Mouse (Mus musculus): ENCODE measurements at regions not wholly inside any gene's neighbourhood (a gene's known extent, or its start where the extent isn't known, plus 50 kb on each side); places are given as distances from the start of the nearest gene placed in this dataset.

DNA sequence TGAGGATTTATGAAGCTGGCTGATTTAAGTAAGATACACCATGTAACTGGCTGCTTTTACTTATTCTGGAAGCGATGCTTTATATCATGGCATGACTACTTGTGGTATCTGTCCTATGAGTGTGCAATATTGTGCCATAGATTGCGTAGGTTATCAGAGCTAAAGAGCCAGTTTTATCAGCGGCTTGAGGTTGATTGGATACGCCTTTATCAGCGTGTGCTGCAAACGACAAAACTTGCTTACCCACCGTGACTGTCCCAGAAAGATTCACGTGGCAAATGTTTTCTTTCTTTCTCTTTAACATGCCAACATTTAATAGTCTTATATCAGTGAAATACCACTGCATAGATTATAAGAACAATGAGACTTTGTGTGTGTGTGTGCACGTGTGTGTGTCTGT lies 384.1 kb downstream of the Setd4 start:
- no peak overlapping the region for H3K9ac ChIP-seq (replicated peaks)
- no peaks in the 10 kb centered on the region for H3K9me3 ChIP-seq (replicated peaks)
- H3K4me3 ChIP-seq (replicated peaks), result no peak overlapping the region
- no peak for ATAC-seq (ENCODE audit: low FRiP score)
- no peak overlapping the region for H3K4me2 ChIP-seq
- H3K27ac ChIP-seq (replicated peaks), result no peak overlapping the region
- H3K36me3 ChIP-seq, result no peaks in the 10 kb centered on the region
- 83% methylated on average over 9 of the region's 9 CpGs for WGBS
- H3K27me3 ChIP-seq (replicated peaks), result 0 out of 2 replicates have a peak, but pooled peaks cover 3% of the 10 kb centered on the region
- no peaks in the 10 kb centered on the region for H3K4me1 ChIP-seq

DNA sequence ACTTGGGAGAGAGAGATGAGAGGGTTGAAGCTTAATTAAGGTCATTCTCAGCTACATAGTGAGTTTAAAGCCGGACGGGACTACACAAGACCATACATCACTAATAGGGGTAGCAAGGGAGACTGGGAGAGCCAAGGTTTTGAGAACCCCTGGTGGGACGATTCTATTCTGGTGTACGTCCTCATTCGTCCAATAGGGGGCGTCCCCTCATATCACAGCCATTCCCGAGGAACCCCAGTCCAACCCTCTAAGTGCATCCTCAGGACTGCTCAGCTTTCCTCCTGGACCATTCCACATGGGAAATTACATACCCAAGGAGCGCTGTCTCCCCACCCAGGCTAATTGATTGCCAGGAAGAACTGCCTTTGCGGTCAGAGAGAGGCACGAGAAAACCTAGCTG lies 385.5 kb downstream of the Setd4 start:
- H3K27me3 ChIP-seq (replicated peaks), result 0 out of 2 replicates have a peak, but pooled peaks cover 3% of the 10 kb centered on the region
- ATAC-seq (ENCODE audit: low FRiP score), result no peak
- H3K9ac ChIP-seq (replicated peaks), result no peak overlapping the region
- H3K36me3 ChIP-seq, result no peaks in the 10 kb centered on the region
- no peak overlapping the region for H3K27ac ChIP-seq (replicated peaks)
- WGBS, result 70% methylated on average over 10 of the region's 10 CpGs
- no peaks in the 10 kb centered on the region for H3K4me1 ChIP-seq
- no peaks in the 10 kb centered on the region for H3K9me3 ChIP-seq (replicated peaks)
- no peak overlapping the region for H3K4me2 ChIP-seq
- H3K4me3 ChIP-seq (replicated peaks), result no peak overlapping the region

DNA sequence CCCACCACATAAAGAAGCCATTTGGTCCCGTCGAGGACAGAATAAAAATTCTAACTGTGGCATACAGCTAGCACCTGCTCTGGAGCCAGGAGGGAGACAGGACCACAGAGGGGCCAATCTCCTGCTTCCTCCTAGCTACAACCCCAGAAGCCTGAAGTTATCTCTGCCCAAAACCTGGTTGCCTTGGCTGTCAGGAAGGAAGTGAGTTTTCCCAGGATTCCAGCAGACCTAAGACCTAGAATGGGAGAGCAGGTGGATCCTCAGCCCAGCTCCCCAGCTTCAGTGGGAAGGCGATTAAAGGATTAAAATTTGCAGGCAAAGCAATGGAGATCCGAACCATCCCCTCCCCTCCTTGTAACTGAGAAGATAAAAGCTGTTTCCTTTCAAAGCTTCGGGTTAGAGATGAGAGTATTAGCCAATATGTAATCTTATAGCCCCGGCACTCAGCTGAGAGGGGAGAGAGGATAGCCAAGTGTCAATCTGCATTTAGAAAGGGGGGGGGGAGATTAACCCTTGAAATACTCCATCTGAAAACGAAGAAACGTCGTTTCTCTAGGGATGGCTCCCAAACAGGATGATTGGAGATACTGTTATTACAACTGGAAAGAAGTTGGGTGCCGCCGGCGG lies 386.1 kb downstream of the Setd4 start:
- 53% methylated on average over 12 of the region's 12 CpGs for WGBS

DNA sequence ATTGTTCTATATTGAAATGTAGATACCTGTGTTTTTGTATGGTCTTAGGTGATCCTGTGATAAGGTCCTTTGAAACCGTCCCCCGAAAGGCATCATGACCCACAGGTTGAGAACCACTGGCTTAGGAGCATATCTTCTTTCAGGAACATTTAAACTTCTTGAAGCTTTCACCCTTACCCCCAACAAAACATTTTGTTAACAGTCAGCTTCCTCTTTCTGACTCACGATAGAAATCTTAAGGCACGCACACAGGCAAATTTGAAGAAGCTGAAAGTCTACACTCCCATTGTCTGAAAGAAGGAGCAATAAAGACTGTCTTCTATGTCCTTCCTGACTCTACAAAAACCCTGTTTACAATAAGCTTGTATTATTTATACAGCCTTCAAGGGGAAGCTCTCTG lies 388.2 kb downstream of the Setd4 start:
- no peaks in the 10 kb centered on the region for H3K36me3 ChIP-seq
- H3K4me3 ChIP-seq (replicated peaks), result no peak overlapping the region
- no peaks in the 10 kb centered on the region for H3K4me1 ChIP-seq
- ATAC-seq (ENCODE audit: low FRiP score), result no peak
- no peak overlapping the region for H3K4me2 ChIP-seq
- H3K27me3 ChIP-seq (replicated peaks), result 0 out of 2 replicates have a peak, but pooled peaks cover 3% of the 10 kb centered on the region
- no peak overlapping the region for H3K27ac ChIP-seq (replicated peaks)
- 79% methylated on average over 4 of the region's 4 CpGs for WGBS
- H3K9ac ChIP-seq (replicated peaks), result no peak overlapping the region
- H3K9me3 ChIP-seq (replicated peaks), result no peaks in the 10 kb centered on the region

More for the DNA sequence above, 386.1 kb downstream of the Setd4 start:
- H3K9ac ChIP-seq (replicated peaks), result no peak overlapping the region
- H3K4me3 ChIP-seq (replicated peaks), result no peak overlapping the region
- 0 out of 2 replicates have a peak, but pooled peaks cover 3% of the 10 kb centered on the region for H3K27me3 ChIP-seq (replicated peaks)
- H3K4me2 ChIP-seq, result no peak overlapping the region
- H3K4me1 ChIP-seq, result no peaks in the 10 kb centered on the region
- no peaks in the 10 kb centered on the region for H3K9me3 ChIP-seq (replicated peaks)
- no peak overlapping the region for H3K27ac ChIP-seq (replicated peaks)
- no peak for ATAC-seq (ENCODE audit: low FRiP score)
- H3K36me3 ChIP-seq, result no peaks in the 10 kb centered on the region

DNA sequence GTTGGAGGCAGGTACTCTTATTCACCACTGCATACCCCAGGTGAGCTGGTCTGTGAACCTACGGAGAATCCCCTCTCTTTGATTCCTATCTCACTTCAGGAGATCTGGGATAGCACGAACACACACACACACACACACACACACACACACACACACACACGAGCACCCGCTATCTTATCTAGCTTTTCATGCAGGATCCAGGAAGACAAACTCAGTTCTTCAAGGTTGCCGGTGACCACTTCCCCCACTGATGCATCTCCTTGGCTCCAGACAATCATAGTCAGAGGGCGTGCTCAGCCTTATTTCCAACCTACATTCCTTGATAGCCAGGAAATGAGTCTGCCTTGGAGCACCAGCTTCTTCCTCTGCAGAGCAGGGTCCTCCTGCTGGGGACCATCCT lies 387.7 kb upstream of the Runx1 start:
- Histone ChIP-seq H3K9ac (replicated peaks) (no peak overlapping the region), H3K27me3 (replicated peaks) (0 out of 2 replicates have a peak, but pooled peaks cover 3% of the 10 kb centered on the region), H3K4me1 (no peaks in the 10 kb centered on the region), H3K9me3 (replicated peaks) (no peaks in the 10 kb centered on the region), H3K4me2 (no peak overlapping the region), H3K4me3 (replicated peaks) (no peak overlapping the region), H3K36me3 (no peaks in the 10 kb centered on the region), H3K27ac (replicated peaks) (no peak overlapping the region)
- no peak for ATAC-seq (ENCODE audit: low FRiP score)
- 90% methylated on average over 6 of the region's 6 CpGs for WGBS

DNA sequence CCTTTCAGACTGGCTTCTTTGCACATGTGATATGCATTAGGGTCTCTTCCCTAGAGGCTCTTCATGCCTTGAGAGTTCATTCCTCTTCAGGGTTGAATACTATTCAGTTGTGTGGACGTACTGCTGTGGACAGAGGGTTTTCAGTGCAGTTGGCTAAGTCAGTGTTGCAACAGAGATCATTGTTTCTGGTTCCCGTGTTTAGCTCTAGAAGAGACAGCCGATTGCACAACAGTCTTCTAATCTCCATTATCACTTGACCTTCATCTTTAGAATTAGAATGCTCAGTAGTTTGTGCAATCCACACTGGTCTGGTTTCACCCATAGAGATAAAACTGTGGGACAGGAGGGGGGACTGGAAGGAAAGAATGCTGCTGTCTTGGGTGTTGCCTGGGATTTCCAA lies 381.7 kb upstream of the Runx1 start:
- no peak for ATAC-seq (ENCODE audit: low FRiP score)
- no peak overlapping the region for H3K4me2 ChIP-seq
- no peaks in the 10 kb centered on the region for H3K27me3 ChIP-seq (replicated peaks)
- no peak overlapping the region for H3K9ac ChIP-seq (replicated peaks)
- no peaks in the 10 kb centered on the region for H3K4me1 ChIP-seq
- no peak overlapping the region for H3K27ac ChIP-seq (replicated peaks)
- 89% methylated on average over 3 of the region's 3 CpGs for WGBS
- no peak overlapping the region for H3K4me3 ChIP-seq (replicated peaks)
- no peaks in the 10 kb centered on the region for H3K36me3 ChIP-seq
- no peaks in the 10 kb centered on the region for H3K9me3 ChIP-seq (replicated peaks)

DNA sequence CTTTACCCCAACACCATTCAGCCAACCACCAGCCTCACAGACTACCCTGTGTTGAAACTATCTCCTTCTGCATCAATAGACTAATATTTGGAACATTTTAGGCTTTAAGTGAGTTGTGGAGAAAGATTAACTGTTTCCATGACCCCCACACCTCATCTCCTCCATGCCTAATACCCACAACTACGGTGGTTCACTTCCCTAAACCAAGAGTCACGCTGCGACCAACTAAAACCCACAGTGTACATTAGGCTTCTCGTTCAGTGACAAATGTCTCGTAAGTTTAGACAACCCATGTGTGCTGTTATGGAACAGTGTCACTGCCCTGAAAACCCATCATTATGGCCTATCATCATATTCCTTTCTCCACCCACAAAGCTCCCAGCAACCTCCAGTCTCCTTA lies 381.3 kb upstream of the Runx1 start:
- no peak for ATAC-seq (ENCODE audit: low FRiP score)
- Histone ChIP-seq H3K27ac (replicated peaks) (no peak overlapping the region), H3K9me3 (replicated peaks) (no peaks in the 10 kb centered on the region), H3K9ac (replicated peaks) (no peak overlapping the region), H3K4me3 (replicated peaks) (no peak overlapping the region), H3K4me1 (no peaks in the 10 kb centered on the region), H3K27me3 (replicated peaks) (no peaks in the 10 kb centered on the region), H3K4me2 (no peak overlapping the region), H3K36me3 (no peaks in the 10 kb centered on the region)
- 95% methylated on average over 5 of the region's 5 CpGs for WGBS

DNA sequence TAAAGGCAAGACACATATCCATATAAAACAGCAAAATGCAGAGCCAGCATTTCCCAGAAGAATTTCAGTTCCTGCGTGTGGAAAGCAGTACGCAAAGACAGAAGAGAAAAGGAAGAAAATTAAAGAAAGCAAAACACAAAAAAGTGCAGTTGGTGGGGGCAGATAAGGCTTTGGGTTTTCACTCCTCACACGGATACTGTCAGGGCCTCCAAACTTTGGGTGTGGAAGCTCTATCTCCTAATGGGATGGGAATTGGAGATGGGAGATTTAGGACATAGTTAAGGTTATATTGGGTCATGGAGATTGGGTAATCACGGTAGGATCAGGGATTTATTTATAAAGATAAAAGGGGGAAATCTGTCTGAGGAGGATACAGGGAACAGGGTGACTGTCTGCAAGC lies 380.4 kb upstream of the Runx1 start:
- no peak overlapping the region for H3K27ac ChIP-seq (replicated peaks)
- no peak for ATAC-seq (ENCODE audit: low FRiP score)
- no peak overlapping the region for H3K9ac ChIP-seq (replicated peaks)
- no peaks in the 10 kb centered on the region for H3K36me3 ChIP-seq
- H3K4me1 ChIP-seq, result no peaks in the 10 kb centered on the region
- H3K4me2 ChIP-seq, result no peak overlapping the region
- no peaks in the 10 kb centered on the region for H3K27me3 ChIP-seq (replicated peaks)
- no peak overlapping the region for H3K4me3 ChIP-seq (replicated peaks)
- no peaks in the 10 kb centered on the region for H3K9me3 ChIP-seq (replicated peaks)
- WGBS, result 86% methylated on average over 4 of the region's 4 CpGs

DNA sequence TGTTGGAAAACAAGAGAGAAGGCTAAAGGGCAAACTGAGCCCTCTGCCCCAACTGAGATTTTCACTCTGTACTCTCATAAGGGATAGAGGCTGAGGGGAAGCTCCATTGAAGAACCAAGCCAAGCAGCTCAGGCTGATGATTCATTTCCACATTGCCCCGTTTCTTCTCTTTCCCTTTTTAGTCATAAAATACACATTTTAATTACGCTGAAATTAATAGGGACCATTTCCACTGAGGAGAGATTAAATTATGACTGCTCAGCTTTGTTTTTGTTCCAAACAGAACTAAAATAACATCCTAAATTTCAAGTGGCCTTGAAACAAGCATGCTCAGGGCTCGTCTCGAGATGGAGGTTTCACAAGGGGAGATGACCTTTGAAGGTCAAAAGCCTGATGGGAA lies 378.7 kb upstream of the Runx1 start:
- WGBS, result 71% methylated on average over 4 of the region's 4 CpGs

DNA sequence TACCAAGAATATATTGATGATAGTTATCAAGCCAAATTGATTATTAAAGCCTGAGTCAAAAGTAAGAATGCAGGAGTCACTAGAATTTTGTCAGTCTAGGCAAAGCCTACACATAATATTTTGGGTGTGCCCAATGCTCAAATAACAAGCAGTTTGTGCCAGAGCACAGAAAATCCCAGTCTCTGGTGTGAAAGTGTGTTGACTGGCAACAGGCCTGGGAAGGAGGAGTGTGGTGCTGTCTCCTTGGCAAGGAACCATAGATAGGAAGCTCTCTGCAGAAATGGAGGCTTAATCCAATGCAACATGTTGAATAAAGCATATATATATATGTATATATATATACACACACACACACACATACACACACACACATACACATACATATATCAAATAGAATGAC lies 376.6 kb upstream of the Runx1 start:
- Histone ChIP-seq H3K9ac (replicated peaks) (no peak overlapping the region), H3K27me3 (replicated peaks) (no peaks in the 10 kb centered on the region), H3K9me3 (replicated peaks) (no peaks in the 10 kb centered on the region), H3K4me3 (replicated peaks) (no peak overlapping the region), H3K4me1 (no peaks in the 10 kb centered on the region), H3K36me3 (no peaks in the 10 kb centered on the region), H3K4me2 (no peak overlapping the region), H3K27ac (replicated peaks) (no peak overlapping the region)
- ATAC-seq (ENCODE audit: low FRiP score), result no peak

More for the DNA sequence above, 378.7 kb upstream of the Runx1 start:
- ATAC-seq (ENCODE audit: low FRiP score), result no peak
- no peaks in the 10 kb centered on the region for H3K4me1 ChIP-seq
- H3K9ac ChIP-seq (replicated peaks), result no peak overlapping the region
- no peak overlapping the region for H3K4me3 ChIP-seq (replicated peaks)
- H3K4me2 ChIP-seq, result no peak overlapping the region
- no peaks in the 10 kb centered on the region for H3K27me3 ChIP-seq (replicated peaks)
- no peak overlapping the region for H3K27ac ChIP-seq (replicated peaks)
- H3K9me3 ChIP-seq (replicated peaks), result no peaks in the 10 kb centered on the region
- H3K36me3 ChIP-seq, result no peaks in the 10 kb centered on the region

DNA sequence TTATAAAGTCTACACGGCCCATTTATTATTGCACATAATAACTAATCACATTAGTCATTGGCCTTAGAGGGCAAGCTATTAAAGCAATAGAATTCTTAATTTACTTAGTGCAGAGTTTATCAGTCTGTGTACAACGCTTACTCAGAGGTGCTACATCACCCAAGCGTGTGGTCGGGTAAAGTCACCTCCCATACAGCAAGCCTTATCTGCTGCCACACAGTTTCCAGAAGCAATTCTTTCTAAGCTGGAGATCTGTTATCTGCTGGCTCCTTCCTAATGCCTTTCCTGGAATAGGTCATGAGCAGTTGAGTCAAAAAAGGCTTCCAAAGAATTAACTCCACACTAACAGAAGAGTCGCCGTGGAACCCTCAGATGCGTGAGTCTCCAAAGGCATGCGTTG lies 371.4 kb upstream of the Runx1 start:
- 84% methylated on average over 8 of the region's 8 CpGs for WGBS
- H3K4me2 ChIP-seq, result no peak overlapping the region
- no peaks in the 10 kb centered on the region for H3K36me3 ChIP-seq
- H3K9me3 ChIP-seq (replicated peaks), result no peaks in the 10 kb centered on the region
- no peaks in the 10 kb centered on the region for H3K27me3 ChIP-seq (replicated peaks)
- no peak overlapping the region for H3K27ac ChIP-seq (replicated peaks)
- no peak for ATAC-seq (ENCODE audit: low FRiP score)
- H3K4me1 ChIP-seq, result no peaks in the 10 kb centered on the region
- no peak overlapping the region for H3K9ac ChIP-seq (replicated peaks)
- no peak overlapping the region for H3K4me3 ChIP-seq (replicated peaks)

DNA sequence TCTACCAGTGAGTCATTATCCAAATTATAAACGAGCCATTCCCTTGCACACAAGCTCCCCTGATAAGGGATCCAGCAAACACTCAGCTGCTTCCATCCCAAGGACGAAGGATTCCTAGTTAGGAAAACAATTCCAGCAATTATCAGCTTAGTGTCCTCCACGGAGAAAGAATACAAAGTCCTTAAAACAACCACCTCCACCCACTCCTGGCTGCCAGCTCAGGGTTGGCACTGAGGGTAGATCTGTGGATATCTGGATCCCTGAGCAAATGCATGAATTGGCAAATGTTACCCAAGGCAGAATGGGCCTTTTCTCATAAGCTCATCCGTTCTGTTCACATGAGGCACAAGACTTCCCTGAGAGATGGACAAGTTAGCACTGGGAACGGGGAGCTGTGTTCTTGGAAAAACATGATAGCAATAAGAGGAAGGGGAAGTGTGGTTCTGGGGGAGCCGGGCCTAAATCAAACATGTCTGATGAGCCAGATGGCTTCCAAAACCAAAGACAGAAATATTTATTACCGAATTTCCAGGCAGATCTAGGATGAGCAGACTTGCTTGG lies 368.1 kb upstream of the Runx1 start:
- Histone ChIP-seq H3K36me3 (no peaks in the 10 kb centered on the region), H3K9ac (replicated peaks) (no peak overlapping the region), H3K4me3 (replicated peaks) (no peak overlapping the region), H3K27me3 (replicated peaks) (no peaks in the 10 kb centered on the region), H3K4me1 (no peaks in the 10 kb centered on the region), H3K27ac (replicated peaks) (no peak overlapping the region), H3K9me3 (replicated peaks) (no peaks in the 10 kb centered on the region), H3K4me2 (no peak overlapping the region)
- no peak for ATAC-seq (ENCODE audit: low FRiP score)
- WGBS, result 79% methylated on average over 7 of the region's 7 CpGs

All from neural tube, embryonic 15.5 days (tissue).